Mouse (Mus musculus): ENCODE results near the gene Faah.

The Faah gene

DNA sequence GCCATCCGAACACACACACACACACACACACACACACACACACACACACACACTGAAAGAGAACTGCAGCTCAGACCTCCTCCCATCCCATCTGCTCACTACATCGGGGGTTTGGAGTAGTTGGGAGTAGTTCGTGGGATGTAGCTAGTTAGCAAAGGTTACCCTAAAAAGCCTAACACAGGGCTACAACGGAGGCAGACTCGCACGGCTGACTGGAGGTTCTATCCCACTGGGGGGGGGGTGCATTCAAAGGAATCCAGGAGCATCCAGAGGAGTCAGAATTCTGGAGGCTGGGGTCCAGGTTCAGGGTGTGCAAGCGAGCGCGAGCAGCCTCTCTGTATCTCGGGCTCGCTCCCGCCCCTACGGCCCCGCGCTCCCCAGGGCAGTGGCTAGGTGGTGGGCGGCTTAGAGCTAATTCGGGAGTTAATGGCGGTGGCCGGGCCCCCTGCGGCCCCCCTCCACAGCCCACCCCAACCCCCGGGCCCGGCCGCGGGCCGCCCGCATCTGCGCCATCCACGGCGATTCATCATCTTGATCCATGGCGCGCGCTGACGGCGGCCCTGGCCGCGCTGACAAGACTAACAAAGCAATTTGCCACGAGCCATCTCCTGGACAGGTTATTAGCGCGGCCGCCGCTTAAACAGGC lies 73.9 kb downstream of the Faah start:
- DNase-seq (ENCODE audit: low read depth): no peak

DNA sequence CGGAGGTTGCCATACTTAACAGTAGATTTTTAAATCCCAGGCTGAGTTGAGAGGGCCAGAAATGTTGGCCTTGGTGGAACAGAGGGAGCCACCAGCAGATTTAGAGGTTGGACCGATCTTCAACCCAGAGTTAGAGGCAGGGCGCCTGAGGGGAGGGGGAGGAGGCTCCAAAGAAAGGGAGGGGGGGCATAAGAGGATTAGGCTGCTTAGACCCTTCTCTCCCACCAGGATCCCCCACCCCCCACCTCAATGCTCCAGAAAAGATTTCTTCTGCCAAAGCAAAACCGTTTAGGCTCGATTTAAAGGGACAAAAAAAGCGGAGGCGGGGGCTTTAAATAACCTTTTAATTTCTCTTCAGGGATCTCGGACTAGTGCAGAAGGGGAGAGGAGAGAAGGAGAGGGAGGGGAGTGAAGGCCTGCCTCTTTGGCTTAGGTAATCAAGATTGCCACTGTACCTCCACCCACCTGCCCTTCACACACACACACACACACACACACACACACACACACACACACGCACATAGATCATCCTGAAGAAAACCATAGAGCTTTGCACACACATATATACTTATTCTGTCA lies 76.4 kb downstream of the Faah start:
- DNase-seq (ENCODE audit: low read depth): no peak

GRCm38 (mm10) chr4:115940681-115941080 lies 77.0 kb downstream of the Faah start:
- DNase-seq (ENCODE audit: low read depth): no peak

GRCm38 (mm10) chr4:115939295-115940102 lies 78.2 kb downstream of the Faah start, which contains the start of gene Dmbx1:
Gene Dmbx1, minus strand, starts transcription at chr4:115939926.
- no peak for DNase-seq (ENCODE audit: low read depth)

GRCm38 (mm10) chr4:115938276-115939160 lies 79.2 kb downstream of the Faah start:
- no peak for DNase-seq (ENCODE audit: low read depth)

- no peak for DNase-seq (ENCODE audit: low read depth)
Measured at GRCm38 (mm10) chr4:115937061-115937976, 80.4 kb downstream of the Faah start.

DNA sequence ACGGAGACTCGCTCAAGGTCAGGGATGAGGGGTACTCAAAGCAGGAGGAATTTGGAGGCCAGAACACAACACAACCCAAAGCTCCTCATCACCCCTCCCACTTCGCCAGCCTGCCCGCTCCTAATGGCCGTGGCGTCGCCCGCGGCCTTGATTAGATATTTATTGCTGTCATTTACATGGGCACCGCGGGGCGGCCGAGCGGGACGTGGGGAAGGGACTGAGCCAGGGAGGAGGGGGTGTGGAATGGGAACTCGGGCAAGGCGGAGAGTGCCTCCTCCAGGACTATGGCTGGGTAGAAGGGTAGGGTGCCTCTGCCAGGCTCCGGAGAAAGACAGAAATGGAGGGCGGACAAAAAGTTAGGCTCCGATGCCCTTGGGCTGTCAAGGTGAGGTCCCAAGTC lies 81.1 kb downstream of the Faah start:
- no peak for DNase-seq (ENCODE audit: low read depth)

- DNase-seq (ENCODE audit: low read depth): no peak
Measured at GRCm38 (mm10) chr4:115935835-115936581, 81.7 kb downstream of the Faah start.

GRCm38 (mm10) chr4:115931556-115932088 lies 86.1 kb downstream of the Faah start:
- DNase-seq (ENCODE audit: low read depth): no peak

DNA sequence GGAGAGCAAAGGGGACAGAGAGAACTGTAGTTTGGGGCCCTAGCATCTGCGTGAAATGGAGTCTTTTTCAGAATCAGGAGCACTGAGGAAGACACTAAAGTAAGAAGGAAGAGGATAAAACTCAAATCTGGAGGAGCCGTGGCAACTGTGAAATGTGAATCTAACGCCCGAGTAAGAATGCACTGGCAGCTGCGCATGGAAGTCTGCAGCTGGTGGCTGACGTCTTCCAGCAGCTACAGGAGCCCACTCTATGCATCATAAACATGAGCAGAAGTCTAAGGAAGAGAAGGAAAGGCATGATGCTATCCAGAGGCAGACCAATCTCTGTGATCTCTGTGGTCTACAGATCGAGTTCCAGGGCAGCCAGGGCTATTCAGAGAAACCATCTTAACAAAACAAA lies 90.1 kb downstream of the Faah start:
- no peak for DNase-seq (ENCODE audit: low read depth)

DNA sequence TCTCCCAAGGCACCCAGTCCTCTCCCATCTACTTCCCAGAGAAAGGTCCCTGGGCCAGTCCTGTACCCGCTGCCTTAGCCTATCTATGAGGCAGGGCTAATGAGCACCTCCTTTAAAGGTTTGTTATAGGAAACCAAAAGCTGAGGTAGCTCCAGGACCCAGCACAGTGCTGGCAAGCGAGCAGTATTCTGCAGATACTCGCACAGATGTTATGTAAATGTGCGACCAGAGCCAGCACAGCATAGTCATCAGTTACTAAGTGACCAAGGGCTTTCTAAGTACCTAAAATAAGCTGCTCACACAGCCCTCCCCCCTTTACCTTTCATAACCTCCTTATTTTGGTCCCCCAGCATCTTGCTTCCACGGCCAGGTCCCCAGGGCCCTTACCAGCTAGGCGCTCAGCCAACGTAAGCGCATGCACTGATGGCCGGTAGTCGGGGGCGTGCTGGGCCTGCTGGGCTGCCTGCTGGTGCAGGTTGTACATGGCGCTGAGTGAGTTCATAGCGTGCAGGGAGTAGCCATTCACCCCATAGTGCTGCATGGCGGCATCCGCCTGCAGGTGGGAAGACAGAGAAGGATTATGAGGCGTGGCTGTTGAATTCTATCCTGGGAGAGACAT lies 94.4 kb downstream of the Faah start:
- no peak for DNase-seq (ENCODE audit: low read depth)

GRCm38 (mm10) chr4:115922688-115923087 lies 95.0 kb downstream of the Faah start:
- no peak for DNase-seq (ENCODE audit: low read depth)

DNA sequence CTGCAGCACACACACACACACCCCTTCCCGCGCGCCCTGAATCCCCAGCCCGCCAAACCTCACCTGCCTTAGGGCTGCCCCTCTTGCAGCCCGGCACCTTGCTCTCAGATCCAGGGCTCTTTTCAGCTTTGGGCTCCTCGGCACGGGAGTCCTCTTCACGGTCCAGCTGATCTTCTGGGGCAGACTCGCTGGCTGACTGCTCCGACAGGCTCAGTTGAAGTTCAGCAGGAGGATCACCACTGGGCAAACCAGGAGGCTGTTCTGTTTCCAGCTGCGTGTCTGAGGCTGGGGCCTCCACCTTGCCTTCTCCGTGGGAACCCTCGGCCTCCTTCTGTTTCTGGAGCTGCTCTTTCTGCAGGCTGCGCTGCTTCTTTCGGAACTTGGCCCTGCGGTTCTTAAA lies 97.8 kb downstream of the Faah start:
- DNase-seq (ENCODE audit: low read depth): no peak
